Mouse (Mus musculus) c-Kit-positive CD71-positive TER-119-negative erythroid progenitor cells, embryonic 14.5 days (primary cell): ENCODE results near the gene Ranbp1.
"Not testable (repeated sequence)": the region's sequence is repeated elsewhere in the genome, so short reads cannot be mapped to it uniquely, and the experiment has no call there.

ENCODE experiments used
- DNase-seq: peaks from one replicate; pipeline ENCODE4 v3.0.0-alpha.2; 2013; ENCODE audit warnings: low read depth

The Ranbp1 gene

GRCm38 (mm10) chr16:18248433-18249363 lies at the start of gene Ranbp1, which contains the start of gene Trmt2a:
TSS of gene Ranbp1 (minus strand) at chr16:18248732.
TSS of gene Trmt2a (plus strand) at chr16:18248679.
- peak; percentile 98 for DNase-seq

GRCm38 (mm10) chr16:18289614-18290013 lies 41.1 kb upstream of the Ranbp1 start:
- DNase-seq = not testable (repeated sequence)

DNA sequence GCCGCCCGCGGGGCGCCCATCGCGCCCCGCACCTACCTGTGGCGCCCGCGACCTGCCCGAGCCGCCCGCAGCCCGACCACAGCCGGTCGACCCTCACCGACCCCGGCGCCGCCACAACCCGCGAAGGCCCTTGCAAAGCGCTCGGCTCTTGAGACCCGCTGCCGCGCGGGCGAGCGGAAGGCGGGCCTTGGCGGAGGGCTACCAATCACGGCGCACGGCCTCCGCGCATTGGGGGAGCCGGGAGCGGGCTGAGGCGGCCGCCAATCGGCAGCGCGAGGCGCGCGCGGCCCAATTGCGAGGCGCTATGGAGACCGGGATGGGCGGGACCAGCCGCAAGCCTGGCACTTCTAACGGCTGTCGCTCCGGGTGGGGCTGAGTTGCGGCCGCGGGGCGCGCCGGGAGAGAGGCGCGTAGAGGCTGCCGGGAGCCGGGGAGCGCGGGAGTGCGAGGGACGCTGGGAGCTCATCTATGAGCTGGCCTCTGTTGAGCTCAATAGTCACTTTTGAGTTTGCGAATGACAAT lies 40.6 kb upstream of the Ranbp1 start, which contains the start of gene Dgcr8:
Gene Dgcr8 (minus strand): TSS at position 180 of the 522 bp plus-strand sequence.
- peak; percentile 92 for DNase-seq

DNA sequence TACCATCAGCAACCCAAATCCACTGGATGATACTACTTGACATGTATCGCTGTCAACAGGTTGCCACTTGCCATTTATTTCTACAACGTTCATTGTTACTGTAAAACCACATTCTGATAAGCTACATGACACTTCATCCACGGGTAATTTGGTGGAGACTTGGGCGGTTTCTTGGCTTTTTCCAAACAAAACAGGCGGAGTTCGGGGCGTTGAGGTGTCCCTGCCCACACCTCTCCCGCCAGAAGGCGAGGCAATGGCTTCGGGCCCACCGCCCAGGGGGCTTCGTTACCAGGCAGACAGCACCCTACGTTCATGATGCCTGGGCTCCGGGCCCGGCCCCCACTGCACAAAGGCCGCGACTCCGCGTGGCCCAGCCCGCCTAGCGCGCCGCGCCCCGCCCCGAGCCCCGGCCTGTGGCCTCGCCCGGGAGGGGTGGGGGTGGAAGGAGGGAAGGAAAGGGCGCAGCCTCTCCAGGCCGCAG lies 40.1 kb upstream of the Ranbp1 start:
- DNase-seq = peak; percentile 53

GRCm38 (mm10) chr16:18288166-18288565 lies 39.6 kb upstream of the Ranbp1 start:
- DNase-seq = no peak

DNA sequence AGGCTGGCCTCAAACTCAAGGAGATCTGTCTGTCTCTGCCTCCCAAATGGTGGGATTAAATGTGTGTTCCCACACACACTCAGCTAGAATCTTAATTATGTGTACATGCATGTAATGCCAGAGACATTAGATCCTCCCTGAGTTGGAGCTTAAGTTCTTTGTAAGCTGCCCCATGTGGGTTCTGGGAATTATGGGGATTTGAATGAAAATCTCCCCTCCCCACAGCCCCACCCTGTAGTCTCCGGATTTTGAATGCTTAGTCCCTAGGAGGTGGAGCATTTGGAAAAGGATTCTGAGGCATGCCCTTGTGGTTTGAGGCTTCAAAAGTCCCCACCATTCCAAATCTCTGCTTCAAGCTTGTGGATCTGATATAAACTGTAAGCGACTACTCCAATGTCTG lies 26.6 kb upstream of the Ranbp1 start:
- DNase-seq = no peak

- DNase-seq = no peak
Observed at GRCm38 (mm10) chr16:18268182-18268581, 19.6 kb upstream of the Ranbp1 start.

DNA sequence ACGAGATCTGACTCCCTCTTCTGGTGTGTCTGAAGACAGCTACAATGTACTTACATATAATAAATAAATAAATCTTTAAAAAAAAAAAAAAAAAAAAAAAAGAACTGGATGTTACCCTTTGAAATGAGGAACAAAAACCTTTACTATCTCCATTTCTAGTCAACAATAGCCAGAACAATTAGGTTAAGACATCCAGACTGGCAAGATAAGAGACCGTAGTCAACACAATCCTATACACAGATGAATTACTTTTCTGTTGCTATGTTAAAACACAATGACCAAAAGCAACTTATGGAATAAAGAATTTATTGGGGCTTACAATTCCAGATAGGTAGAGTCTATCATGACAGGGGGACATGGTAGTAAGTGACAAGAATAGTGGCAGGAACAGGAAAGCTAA lies 16.5 kb upstream of the Ranbp1 start:
- DNase-seq = no peak

DNA sequence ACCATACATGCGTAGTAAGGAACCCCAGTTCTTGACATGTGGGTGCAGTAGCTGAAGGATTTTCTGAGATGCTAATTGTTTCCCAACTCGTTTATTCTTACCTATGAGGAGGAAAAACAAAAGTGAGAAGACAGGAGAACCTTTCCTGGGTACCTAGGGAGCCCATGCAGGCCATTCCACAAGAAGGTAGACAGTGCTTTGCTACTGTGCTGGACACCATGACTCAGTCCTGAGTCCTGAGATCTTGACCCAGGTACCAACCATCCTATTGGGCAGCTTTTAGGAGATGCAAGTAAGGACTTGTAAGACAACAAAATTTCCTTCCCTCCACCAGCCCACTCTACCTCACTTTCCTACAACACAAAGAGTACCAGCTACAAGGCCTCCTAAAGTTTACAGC lies 9.7 kb upstream of the Ranbp1 start, which contains the start of gene Gm49776:
Gene Gm49776 (minus strand): TSS at position 101 of the 400 bp plus-strand sequence.
- no peak for DNase-seq

- DNase-seq = no peak
Observed at GRCm38 (mm10) chr16:18253866-18254265, 5.3 kb upstream of the Ranbp1 start.

DNA sequence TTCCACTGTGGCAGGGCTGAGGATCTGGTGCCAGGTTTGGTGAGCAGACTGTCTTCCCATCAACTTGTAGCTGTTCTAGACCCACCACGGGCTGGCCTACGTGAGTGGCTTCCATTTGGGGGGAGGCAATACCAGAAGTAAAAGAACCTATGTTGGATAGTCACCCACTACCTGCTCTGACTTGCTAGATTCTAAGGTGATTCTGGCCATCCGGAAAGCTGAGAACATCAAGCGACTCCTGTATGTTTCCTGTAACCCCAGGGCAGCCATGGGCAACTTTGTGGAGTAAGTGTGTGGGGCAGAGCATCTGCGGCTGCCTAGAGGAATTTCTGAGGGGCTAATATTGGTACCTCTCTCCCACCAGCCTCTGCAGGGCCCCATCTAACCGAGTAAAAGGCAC lies 4.2 kb upstream of the Ranbp1 start:
- no peak for DNase-seq

DNA sequence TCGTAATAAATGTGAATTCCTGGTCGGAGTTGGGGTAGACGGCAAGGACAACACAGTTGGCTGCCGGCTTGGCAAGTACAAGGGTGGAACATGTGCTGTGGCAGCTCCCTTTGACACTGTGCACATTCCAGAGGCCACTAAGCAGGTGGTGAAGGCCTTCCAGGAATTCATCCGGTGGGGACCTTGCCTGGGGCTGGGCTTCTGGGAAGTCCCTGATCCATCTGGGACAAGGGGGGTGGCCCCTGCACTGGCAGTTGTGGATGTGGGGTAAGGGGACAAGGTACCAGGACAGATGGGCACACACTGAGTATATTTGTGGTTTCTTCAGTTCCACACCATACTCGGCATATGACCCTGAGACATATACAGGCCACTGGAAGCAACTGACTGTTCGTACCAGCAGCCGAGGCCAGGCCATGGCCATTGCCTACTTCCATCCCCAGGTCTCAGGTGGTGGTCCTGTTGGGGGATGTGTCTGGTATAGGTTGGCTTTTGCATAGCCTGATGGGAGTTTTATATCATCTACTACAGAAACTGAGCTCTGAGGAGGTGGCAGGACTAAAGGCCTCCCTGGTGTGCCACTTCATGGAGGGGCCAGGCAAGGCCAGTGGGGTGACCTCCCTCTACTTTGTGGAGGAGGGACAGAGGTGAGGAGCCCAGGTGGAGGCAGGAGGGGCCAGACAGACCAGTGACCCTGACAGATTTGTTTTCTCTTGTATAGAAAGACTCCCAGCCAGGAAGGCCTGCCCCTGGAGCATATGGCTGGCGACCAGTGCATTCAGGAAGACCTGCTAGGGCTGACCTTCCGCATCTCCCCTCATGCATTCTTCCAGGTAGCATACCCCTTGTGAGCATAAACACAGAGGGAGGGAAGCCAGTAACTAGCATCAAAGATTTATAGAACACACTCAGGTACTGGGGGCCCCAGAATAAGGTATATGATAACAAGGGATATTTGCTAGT lies 2.6 kb upstream of the Ranbp1 start:
- DNase-seq = no peak

GRCm38 (mm10) chr16:18250231-18250630 lies 1.7 kb upstream of the Ranbp1 start:
- no peak for DNase-seq

- DNase-seq = no peak
Observed at GRCm38 (mm10) chr16:18249364-18249967, 934 bp upstream of the Ranbp1 start.

- no peak for DNase-seq
Observed at GRCm38 (mm10) chr16:18247521-18248399, 772 bp downstream of the Ranbp1 start.

DNA sequence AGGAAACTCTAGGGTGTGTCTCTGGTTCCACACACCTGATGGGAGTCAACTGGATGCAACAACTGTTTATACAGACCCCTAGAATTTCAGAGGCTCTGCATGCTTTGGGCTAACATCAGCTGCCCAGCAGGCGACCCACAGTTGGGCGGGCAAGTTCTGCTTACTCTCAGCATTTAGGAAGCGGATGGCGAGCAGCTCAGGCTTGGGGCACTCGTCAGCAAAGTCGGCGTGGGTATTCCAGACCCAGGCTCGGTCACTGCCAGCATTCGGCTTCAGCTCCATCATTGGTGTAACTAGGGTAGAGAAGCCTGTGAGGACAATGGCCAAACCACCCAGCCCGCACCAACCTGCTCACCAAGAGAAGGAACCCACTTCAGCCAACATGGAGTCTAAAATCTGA lies 7.0 kb downstream of the Ranbp1 start:
- DNase-seq = no peak

DNA sequence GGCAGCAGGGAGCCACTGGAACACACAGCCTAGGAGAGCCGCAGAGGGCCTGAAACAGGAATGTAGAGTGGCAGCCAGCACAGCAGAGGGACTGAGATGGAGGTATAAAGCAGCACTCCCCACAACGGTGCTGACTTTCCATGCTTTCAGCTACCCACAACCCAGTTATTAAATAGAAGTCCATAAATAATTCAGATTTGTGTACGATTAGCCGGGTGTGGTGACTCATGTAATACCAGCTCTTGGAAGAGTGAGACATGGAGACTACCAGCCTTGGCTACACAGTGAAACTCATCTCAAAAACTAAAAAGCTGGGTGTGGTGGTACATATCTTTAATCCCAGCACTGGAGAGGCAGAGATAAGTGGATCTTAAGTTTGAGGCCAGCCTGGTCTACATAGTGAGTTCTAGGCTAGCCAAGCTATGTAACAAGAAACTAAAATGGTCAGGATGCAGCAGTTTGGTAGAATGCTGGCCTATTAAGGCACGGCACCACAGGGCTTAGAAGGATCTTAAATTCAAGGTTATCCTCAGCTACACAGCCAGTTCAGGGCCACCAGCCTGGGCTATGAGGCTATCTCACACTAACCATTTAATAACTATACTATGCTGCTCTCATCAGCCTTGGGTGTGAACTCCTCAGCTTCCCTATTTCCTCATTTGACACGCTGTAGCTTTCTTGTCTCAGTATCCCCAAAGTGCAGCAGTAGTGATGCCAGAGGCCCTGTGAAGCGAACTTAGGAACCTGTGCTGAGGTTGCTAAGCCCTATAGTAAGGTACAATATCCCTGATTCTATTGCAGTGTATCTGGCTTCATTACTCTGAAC lies 11.6 kb downstream of the Ranbp1 start:
- no peak for DNase-seq

GRCm38 (mm10) chr16:18235389-18236065 lies 13.0 kb downstream of the Ranbp1 start:
- DNase-seq = no peak
